Mouse (Mus musculus) kidney, adult 2 months (tissue): ENCODE results near the gene Rplp0.

ENCODE experiments used
- CTCF ChIP-seq: fragments of 200-500 bp; conservative IDR thresholded peaks from 2 replicates; pipeline ENCODE4 v1.5.1; 2011; ENCODE audit warnings: low read depth, mild to moderate bottlenecking, control low read depth, low read length, moderate library complexity, mixed read lengths; ENCODE audit not compliant: insufficient read depth, insufficient read length
- POLR2A ChIP-seq: fragments of 200-500 bp; IDR thresholded peaks from one replicate; pipeline ENCODE4 v1.6.1; 2011; ENCODE audit warnings: low read depth, low read length, control low read depth

GRCm38 (mm10) chr5:115538017-115538692 is 21.1 kb upstream of the Rplp0 start:
- TF ChIP-seq POLR2A (no peak), CTCF (no peak)
